Mouse (Mus musculus): Measurements from ENCODE around the gene Tle3. TPM values are rescaled to one million over a fixed set of nuclear protein-coding genes. Genes with fewer than 3 reads are reported as not detected.
A peak's percentile ranks its signal among the peaks of the same experiment; 100 is the strongest.

Gene Tle3
- polyA plus RNA-seq, 1 experiment from 2014 or later, result 3.0 TPM

GRCm38 (mm10) chr9:61370454-61370888 is 1.7 kb upstream of the Tle3 start:
- no peaks in the 10 kb centered on the region for H3K36me3 ChIP-seq (replicated peaks)
- H3K9me3 ChIP-seq (replicated peaks), result no peaks in the 10 kb centered on the region
- peak; percentile 74 for ATAC-seq (ENCODE audit: insufficient read depth)
- peaks cover 79% of the 10 kb centered on the region for H3K27me3 ChIP-seq
- H3K9ac ChIP-seq, result peak overlapping the region; percentile 69
- peaks cover 73% of the 10 kb centered on the region for H3K4me1 ChIP-seq (replicated peaks)
- peak overlapping the region; percentile 78 for H3K27ac ChIP-seq (replicated peaks)
- peak overlapping the region; percentile 70 for H3K4me3 ChIP-seq (replicated peaks)
- peak overlapping the region; percentile 98 for H3K4me2 ChIP-seq
- under 1% methylated on average over 24 of the region's 25 CpGs for WGBS (ENCODE audit: insufficient replicate concordance)

GRCm38 (mm10) chr9:61370889-61371754 is 1.0 kb upstream of the Tle3 start:
- H3K36me3 ChIP-seq (replicated peaks), result no peaks in the 10 kb centered on the region
- peaks cover 79% of the 10 kb centered on the region for H3K4me1 ChIP-seq (replicated peaks)
- H3K4me3 ChIP-seq (replicated peaks), result peak overlapping the region; percentile 70
- ATAC-seq (ENCODE audit: insufficient read depth), result peak; percentile 26
- WGBS (ENCODE audit: insufficient replicate concordance), result under 1% methylated on average over 66 of the region's 66 CpGs
- peaks cover 77% of the 10 kb centered on the region for H3K27me3 ChIP-seq
- no peaks in the 10 kb centered on the region for H3K9me3 ChIP-seq (replicated peaks)
- peak overlapping the region; percentile 69 for H3K9ac ChIP-seq
- H3K4me2 ChIP-seq, result peak overlapping the region; percentile 98
- H3K27ac ChIP-seq (replicated peaks), result peak overlapping the region; percentile 78

GRCm38 (mm10) chr9:61372510-61372975 is 377 bp downstream of the Tle3 start:
- peak overlapping the region; percentile 80 for H3K27ac ChIP-seq (replicated peaks)
- peak; percentile 43 for ATAC-seq (ENCODE audit: insufficient read depth)
- no peaks in the 10 kb centered on the region; the same call in 1 of the 2 replicates for H3K36me3 ChIP-seq (replicated peaks)
- peak overlapping the region; percentile 69 for H3K9ac ChIP-seq
- H3K4me3 ChIP-seq (replicated peaks), result peak overlapping the region; percentile 70
- H3K9me3 ChIP-seq (replicated peaks), result no peaks in the 10 kb centered on the region
- H3K4me1 ChIP-seq (replicated peaks), result peaks cover 93% of the 10 kb centered on the region
- peak overlapping the region; percentile 98 for H3K4me2 ChIP-seq
- whole genome bisulfite sequencing (ENCODE audit: insufficient replicate concordance), result under 1% methylated on average over 42 of the region's 42 CpGs
- H3K27me3 ChIP-seq, result peaks cover 66% of the 10 kb centered on the region

GRCm38 (mm10) chr9:61372976-61373633 is 939 bp downstream of the Tle3 start:
- ATAC-seq (ENCODE audit: insufficient read depth), result no peak
- peak overlapping the region; percentile 69 for H3K9ac ChIP-seq
- H3K4me1 ChIP-seq (replicated peaks), result peaks cover 95% of the 10 kb centered on the region
- peak overlapping the region; percentile 70 for H3K4me3 ChIP-seq (replicated peaks)
- H3K27ac ChIP-seq (replicated peaks), result peak overlapping the region; percentile 80
- H3K27me3 ChIP-seq, result peaks cover 61% of the 10 kb centered on the region
- no peaks in the 10 kb centered on the region for H3K9me3 ChIP-seq (replicated peaks)
- H3K36me3 ChIP-seq (replicated peaks), result no peaks in the 10 kb centered on the region; the same call in 1 of the 2 replicates
- H3K4me2 ChIP-seq, result peak overlapping the region; percentile 98
- under 1% methylated on average over 62 of the region's 66 CpGs for WGBS (ENCODE audit: insufficient replicate concordance)

- Histone ChIP-seq H3K9me3 (replicated peaks) (no peaks in the 10 kb centered on the region), H3K4me3 (replicated peaks) (peak overlapping the region; percentile 70), H3K4me1 (replicated peaks) (peaks cover 95% of the 10 kb centered on the region), H3K27me3 (peaks cover 56% of the 10 kb centered on the region), H3K4me2 (peak overlapping the region; percentile 98), H3K9ac (peak overlapping the region; percentile 69), H3K27ac (replicated peaks) (peak overlapping the region; percentile 9; the same call in 1 of the 2 replicates), H3K36me3 (replicated peaks) (peaks cover under 1% of the 10 kb centered on the region; the same call in 1 of the 2 replicates)
- WGBS (ENCODE audit: insufficient replicate concordance), result under 1% methylated on average over 23 of the region's 23 CpGs
- no peak for ATAC-seq (ENCODE audit: insufficient read depth)
Observed at GRCm38 (mm10) chr9:61373634-61373941, 1.4 kb downstream of the Tle3 start.

- H3K4me1 ChIP-seq (replicated peaks), result peaks cover 95% of the 10 kb centered on the region
- peaks cover 50% of the 10 kb centered on the region for H3K27me3 ChIP-seq
- ATAC-seq (ENCODE audit: insufficient read depth), result no peak
- H3K9me3 ChIP-seq (replicated peaks), result no peaks in the 10 kb centered on the region
- WGBS (ENCODE audit: insufficient replicate concordance), result 3% methylated on average over 49 of the region's 51 CpGs
- peak overlapping the region; percentile 9; the same call in 1 of the 2 replicates for H3K27ac ChIP-seq (replicated peaks)
- H3K36me3 ChIP-seq (replicated peaks), result peaks cover 4% of the 10 kb centered on the region; the same call in 1 of the 2 replicates
- H3K4me2 ChIP-seq, result peak overlapping the region; percentile 98
- peak overlapping the region; percentile 69 for H3K9ac ChIP-seq
- peak overlapping the region; percentile 70 for H3K4me3 ChIP-seq (replicated peaks)
Observed at GRCm38 (mm10) chr9:61373942-61374900, 2.1 kb downstream of the Tle3 start.

GRCm38 (mm10) chr9:61375002-61375401 is 2.8 kb downstream of the Tle3 start:
- peaks cover 95% of the 10 kb centered on the region for H3K4me1 ChIP-seq (replicated peaks)
- 47% methylated on average over 5 of the region's 5 CpGs for WGBS (ENCODE audit: insufficient replicate concordance)

GRCm38 (mm10) chr9:61375802-61376561 is 3.8 kb downstream of the Tle3 start:
- Histone ChIP-seq H3K4me1 (replicated peaks) (peaks cover 96% of the 10 kb centered on the region), H3K27ac (replicated peaks) (no peak overlapping the region), H3K9me3 (replicated peaks) (no peaks in the 10 kb centered on the region), H3K27me3 (peaks cover 54% of the 10 kb centered on the region), H3K4me2 (peak overlapping the region; percentile 2; the same call in 1 of the 2 replicates), H3K36me3 (replicated peaks) (peaks cover 4% of the 10 kb centered on the region; the same call in 1 of the 2 replicates), H3K9ac (no peak overlapping the region), H3K4me3 (replicated peaks) (no peak overlapping the region)
- WGBS (ENCODE audit: insufficient replicate concordance), result 47% methylated on average over 11 of the region's 11 CpGs
- no peak for ATAC-seq (ENCODE audit: insufficient read depth)

More at GRCm38 (mm10) chr9:61375002-61375401, 2.8 kb downstream of the Tle3 start:
- Histone ChIP-seq H3K9ac (no peak overlapping the region), H3K9me3 (replicated peaks) (no peaks in the 10 kb centered on the region), H3K27me3 (peaks cover 50% of the 10 kb centered on the region), H3K4me2 (peak overlapping the region; percentile 98), H3K36me3 (replicated peaks) (peaks cover 4% of the 10 kb centered on the region; the same call in 1 of the 2 replicates), H3K4me3 (replicated peaks) (peak overlapping the region; percentile 70), H3K27ac (replicated peaks) (no peak overlapping the region)
- ATAC-seq (ENCODE audit: insufficient read depth), result no peak

GRCm38 (mm10) chr9:61376650-61377049 is 4.5 kb downstream of the Tle3 start:
- no peak overlapping the region for H3K27ac ChIP-seq (replicated peaks)
- peaks cover 59% of the 10 kb centered on the region for H3K27me3 ChIP-seq
- H3K36me3 ChIP-seq (replicated peaks), result peaks cover 4% of the 10 kb centered on the region; the same call in 1 of the 2 replicates
- H3K9me3 ChIP-seq (replicated peaks), result no peaks in the 10 kb centered on the region
- ATAC-seq (ENCODE audit: insufficient read depth), result no peak
- 44% methylated on average over 3 of the region's 3 CpGs for WGBS (ENCODE audit: insufficient replicate concordance)
- H3K9ac ChIP-seq, result no peak overlapping the region
- H3K4me3 ChIP-seq (replicated peaks), result no peak overlapping the region
- H3K4me2 ChIP-seq, result 0 out of 2 replicates have a peak overlapping the region, but pooled peaks have one; percentile 2
- peaks cover 93% of the 10 kb centered on the region for H3K4me1 ChIP-seq (replicated peaks)

Data from liver, embryonic 15.5 days (tissue).